Mouse (Mus musculus): Measurements from ENCODE around the gene Abr.
A peak's percentile ranks its signal among the peaks of the same experiment; 100 is the strongest.

The Abr gene

DNA sequence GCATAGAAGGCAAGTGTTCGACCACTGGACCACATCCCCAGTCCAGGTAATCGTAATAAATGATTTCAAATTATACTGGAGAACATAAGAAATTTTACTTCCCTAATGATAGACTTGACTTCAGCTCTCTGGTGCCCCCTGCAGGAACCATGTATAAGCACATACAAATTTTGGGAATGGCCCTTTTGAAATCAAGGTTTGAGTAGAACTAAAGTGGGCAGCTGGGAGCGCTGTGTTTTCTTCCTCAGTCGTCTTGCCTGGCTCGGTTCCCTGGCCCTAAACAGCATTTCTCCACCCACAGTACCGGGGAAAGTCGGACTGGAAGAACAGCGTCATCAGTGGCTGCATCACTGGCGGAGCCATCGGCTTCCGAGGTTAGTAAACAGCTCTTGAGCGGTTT is 211.3 kb downstream of the Abr start:
- peak; percentile 60 for DNase-seq (ENCODE audit: low read depth, low spot score)

DNA sequence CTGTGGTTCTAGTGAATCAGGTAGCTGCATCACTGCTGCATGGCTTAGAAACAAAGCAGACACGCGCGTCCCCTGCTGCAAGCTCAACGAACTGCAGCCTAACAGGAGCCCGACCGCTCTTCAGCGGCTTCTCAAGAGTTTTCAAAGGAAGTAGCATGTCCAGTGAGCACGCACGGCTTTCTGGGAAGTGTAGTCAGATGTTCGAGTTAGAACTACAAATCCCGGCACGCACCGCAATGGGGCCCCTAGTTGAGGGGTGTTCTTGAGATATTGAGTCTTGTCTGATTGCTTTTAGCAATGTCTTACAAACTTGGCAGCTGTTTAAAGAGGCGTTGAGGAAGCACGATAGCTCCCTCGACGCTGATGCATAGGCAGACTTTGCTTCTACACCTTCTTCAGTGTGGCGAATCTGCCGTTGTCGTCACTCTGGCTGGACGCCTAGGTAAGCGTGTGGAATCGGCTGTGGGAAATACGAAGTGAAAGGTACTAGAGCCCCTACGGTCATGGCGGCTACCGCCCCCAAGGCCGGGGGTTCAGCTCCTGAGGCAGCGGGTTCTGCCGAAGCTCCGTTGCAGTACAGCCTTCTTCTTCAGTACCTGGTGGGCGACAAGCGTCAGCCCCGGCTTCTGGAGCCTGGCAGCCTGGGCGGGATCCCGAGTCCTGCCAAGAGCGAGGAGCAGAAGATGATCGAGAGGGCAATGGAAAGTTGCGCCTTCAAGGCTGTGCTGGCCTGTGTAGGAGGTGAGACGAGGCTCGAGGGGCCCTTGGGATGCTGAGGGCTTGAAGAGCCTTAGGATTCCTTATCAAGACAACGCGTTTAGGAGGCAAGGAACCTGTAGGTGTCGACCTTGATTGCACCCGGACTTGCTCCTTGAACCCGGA is 215.2 kb downstream of the Abr start, which contains the start of gene Timm22:
Gene Timm22, plus strand, starts transcription at position 251 of the 882 bp plus-strand sequence.
- peak; percentile 98 for DNase-seq (ENCODE audit: low read depth, low spot score)

DNA sequence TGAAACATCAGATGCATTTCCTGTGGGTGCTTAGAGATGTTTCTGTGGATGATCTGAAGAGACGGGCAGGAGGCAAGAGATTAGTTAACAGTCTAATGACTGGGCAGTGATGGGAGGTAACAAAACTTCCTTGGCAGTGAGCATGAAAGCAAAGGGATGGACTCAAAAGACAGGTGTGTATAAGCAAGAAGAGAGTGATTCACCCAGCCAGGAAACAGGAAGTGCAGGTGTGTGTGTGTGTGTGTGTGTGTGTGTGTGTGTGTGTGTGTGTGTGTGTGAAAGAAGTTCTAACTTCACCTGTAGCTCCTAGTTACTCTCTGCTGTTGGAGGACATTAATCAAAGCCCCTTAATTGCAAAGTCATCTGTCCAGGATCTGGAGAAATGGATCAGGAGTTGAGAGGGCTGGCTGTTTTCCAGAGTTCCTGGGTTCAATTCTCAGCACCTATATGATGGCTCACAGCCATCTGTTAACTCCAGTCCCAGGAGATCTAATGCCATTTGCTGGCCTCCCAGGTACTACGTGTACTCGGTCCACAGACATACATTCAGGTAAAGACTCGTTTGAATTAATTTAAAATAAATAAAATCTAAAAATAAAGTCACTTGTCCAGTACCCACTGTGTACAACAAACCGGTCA is 216.4 kb downstream of the Abr start:
- DNase-seq (ENCODE audit: low read depth, low spot score), result no peak

DNA sequence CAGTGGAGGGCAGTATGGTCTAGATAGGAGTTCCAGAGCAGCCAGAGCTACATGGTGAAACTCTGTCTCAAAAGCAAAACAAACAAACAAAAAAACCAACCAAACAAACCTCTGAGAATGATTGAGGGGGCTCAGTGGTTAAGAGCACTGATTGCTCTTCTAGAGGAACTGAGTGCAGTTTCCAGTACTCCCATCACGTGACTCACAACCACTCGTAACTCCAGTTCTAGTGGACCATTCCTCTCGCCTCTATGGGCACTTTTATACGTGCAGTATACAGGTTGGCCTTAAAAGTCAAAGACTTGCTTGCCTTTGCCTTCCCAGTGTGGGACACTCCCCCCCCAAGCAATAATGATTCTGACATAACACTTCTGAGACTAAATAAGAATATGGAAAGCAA is 217.0 kb downstream of the Abr start:
- DNase-seq (ENCODE audit: low read depth, low spot score), result no peak

DNA sequence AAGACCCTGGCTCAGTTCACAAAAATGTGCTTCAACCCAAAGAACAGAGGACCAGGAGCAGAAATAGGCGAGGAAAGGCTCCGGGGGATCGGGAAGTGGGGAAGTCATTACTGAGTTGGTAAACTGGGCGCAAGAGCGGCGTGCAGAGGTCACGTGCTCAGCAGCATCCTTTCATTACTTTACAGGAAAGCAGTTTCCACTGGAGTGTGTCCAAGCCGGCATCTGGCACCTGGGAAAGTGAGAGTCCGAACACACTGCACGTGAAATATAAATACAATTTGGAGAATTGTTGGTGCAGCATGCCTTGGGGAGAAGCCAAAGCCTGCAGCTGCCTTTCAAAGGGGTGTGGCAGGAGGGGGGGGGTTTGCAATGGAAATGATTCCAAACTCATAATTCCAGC is 220.7 kb downstream of the Abr start:
- no peak for DNase-seq (ENCODE audit: low read depth, low spot score)

DNA sequence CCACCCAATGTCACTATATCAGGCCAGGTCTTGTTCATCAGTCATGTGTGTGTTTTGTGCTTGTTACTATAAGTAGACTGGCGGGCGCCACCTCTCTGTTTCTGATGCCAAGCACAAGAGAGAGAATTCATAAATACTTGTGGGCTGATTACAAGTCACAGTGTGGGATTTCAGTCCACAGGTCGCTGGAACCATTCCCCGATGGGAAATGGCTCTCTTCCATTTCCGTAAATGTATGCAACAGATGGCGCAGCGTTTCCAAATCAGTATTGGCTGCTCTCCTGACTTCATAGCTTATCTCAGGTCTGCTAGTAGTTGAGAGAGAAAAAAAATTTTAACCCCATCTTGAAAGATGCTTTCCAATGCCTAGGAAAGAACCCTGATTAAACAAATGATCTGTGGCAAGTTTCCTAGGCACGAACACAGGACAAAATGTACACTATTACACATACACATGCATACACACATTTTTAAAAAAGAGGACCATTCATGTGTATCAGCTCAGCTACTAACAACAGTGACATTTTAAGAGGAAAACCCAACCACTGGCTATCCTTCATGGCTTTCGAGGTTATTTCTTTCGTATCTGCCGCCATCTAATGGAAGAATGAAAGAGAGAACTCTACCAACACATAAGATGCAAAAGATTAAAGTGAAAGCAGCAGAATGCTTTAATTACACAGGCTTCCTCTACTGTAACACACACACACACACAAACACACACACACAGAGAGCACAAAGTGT is 222.4 kb downstream of the Abr start:
- no peak for DNase-seq (ENCODE audit: low read depth, low spot score)

DNA sequence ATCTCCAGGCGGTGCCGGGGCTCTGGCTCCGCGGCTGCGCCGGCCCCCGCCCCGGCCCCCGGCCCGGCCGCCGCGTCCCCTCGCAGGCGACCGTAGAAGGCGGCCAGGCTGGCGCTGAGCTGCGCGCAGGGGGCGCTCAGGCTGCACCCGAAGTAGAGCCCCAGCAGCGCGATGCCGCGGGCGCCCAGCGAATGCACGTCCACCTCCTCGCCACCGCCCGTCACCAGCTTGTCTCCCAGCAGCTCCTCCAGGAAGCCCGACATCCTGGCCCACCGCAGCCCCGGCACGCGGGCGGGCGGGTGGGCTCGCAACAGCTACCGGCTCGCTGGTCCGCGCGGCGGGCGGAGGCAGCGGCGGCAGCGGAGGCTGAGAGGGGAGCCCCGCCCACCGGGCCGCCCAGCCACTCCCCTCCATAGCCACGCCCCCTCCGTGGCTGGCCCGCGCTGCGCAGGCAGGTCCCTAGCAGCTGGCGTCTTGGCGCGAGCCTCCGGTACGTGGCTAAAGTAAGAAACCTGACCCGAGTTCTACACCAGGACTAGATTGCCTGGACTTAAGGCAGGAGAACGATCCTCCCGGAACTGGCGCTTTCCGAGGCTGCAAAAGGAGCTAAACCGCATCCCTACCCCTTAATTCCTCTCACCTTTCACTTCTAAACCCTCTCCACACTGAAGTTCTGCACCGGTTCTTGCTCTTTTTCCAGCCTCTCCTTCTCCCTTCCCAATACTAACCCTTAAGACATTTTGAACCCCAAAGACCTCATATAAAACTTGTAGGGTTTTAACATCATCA is 223.1 kb downstream of the Abr start, which contains the start of gene Nxn:
Gene Nxn, minus strand, starts transcription at position 343 of the 789 bp plus-strand sequence.
- DNase-seq (ENCODE audit: low read depth, low spot score), result peak; percentile 87

DNA sequence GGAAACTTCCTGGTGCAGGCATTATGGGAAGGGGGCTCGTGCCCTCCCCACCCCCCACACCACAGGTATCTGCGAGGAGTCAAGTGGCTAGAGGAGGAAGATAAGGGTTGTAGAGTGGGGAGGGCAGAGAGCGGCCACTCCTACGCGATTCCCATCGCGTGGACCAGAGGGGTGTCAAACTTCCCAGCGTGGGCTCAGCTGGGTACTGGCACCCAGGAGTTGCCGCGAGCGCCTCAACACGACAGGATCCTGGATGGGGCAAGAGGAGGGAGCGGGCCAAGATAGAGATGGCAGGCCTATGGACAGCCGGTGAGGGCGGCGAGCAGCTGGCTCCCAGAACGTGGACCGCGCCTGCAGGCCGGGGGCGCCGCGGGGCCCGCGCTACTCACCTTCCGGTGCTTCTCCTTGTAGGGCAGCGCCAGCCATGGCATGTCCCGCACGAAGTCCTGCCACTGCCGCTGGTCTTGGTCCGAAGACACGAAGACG is 223.8 kb downstream of the Abr start:
- DNase-seq (ENCODE audit: low read depth, low spot score), result no peak

DNA sequence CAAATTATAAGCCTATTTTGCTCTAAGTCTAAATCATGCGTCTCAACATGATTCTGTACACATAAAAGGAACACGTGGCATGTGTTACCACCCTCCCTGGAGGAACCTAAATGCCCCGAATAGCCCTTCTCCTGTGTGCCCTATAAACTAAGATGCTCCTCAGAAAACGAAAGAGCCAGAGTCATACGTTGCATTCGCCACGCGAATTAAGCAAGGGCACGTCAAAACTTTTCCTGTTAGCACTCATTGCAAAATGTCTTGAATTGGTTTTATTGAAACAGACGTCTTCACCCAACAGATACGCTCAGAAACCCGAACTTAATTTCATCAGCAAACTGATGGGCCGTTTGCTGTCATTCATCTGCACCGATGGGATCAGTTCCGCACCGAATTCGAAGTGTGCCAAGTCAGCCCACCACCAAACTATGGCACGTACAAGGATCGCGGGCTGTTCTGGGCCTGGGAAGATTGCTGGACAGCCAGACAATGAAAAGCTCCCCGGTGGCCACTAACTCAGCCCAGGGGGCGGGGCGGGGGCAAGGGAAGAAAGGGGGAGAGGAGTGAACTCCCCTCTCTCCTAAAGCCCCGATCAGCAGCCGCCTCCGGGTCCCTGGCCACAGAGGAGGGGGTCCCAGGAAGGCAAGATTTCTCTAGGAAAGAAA is 224.3 kb downstream of the Abr start:
- no peak for DNase-seq (ENCODE audit: low read depth, low spot score)

DNA sequence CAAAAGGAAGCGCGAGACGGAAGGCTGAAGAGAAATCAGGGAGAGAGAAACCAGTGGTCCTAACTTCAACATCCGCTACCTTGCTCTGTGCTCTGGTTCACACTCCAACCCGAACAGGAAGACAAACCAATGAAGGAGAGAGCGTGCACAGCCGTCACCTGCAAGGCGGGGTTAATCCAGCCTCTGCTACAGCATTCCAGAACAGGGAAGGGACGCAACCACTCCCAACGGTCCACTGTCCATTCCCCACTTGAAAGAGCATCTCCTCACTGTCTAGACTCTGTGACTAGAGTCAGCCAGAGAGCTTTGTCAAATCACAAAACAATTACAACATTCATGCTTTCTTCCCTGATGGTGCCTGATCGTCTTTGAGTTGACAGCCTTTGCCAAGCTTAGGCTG is 229.1 kb downstream of the Abr start:
- no peak for DNase-seq (ENCODE audit: low read depth, low spot score)

DNA sequence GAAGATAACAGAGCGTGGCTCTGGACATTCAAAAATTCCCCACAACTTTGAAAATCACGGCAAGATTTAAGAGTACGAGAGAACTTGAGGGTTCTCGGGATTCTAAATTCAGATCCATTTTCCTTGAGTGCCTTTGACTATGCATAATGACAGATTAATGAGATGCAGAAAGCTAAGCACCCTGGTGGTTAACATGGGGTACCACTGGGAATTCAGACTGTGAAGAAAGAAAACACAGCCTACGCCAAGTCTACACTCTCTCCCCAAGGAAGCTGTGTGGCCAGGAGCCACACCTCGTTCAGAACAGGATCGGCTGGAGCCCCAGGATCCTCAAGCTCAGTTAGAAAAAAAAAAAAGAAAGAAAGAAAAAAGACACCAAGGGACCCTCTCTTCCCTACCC is 229.6 kb downstream of the Abr start:
- no peak for DNase-seq (ENCODE audit: low read depth, low spot score)

DNA sequence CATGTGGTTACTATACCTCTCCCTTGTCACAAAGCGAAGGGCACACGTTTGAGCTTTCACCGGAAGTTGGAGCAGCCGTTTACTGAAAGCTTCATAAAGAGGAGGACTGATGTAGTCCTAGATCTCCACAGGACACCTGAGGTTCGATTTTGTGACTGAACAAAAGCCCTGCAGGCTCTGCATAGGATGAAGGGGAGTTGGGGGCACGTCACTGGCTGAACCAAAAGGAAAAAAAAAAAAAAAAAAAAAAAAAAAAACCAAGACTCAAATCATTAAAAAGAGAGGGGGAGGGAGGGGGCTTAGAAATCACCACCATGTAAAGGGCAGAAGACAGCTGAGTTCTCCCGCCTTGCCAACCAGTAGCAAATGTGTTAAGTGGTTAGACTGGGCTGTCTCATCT is 233.4 kb downstream of the Abr start:
- DNase-seq (ENCODE audit: low read depth, low spot score), result no peak

DNA sequence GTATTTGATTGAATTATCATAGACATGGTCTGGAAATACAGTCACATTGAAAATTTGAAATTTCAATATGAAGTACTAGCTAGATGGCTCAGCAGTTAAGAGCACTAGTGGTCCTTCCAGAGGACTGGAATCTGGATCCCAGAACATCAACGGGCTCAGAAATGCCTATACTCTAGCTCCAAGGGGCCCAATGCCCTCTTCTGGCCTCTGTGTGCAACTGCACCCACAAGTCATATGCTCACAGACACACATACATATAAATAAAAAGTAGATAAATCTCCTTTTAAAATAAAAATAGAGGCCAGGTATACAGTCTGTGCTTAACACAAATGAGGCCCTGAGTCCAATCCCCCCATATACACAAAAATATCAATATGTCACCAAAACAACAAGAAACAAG is 235.0 kb downstream of the Abr start:
- no peak for DNase-seq (ENCODE audit: low read depth, low spot score)

DNA sequence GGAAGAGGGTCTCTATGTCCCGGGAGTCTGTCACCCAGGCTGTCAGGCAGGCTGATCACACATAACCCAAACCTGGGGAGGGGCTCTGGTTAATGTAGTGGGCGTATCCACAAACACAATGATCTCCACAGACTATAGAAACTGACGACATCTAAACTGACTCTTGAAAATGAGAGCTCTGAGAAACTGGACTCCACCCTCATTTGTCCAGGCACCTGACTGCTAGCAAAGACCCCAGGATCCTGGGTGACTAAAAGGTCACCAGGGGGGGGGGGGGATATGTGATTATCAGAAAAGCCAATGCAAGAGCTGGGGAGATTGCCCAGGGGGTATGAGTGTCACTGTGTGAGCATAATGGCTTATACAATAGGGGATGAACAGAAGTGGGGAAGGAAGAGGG is 236.4 kb downstream of the Abr start:
- DNase-seq (ENCODE audit: low read depth, low spot score), result no peak

DNA sequence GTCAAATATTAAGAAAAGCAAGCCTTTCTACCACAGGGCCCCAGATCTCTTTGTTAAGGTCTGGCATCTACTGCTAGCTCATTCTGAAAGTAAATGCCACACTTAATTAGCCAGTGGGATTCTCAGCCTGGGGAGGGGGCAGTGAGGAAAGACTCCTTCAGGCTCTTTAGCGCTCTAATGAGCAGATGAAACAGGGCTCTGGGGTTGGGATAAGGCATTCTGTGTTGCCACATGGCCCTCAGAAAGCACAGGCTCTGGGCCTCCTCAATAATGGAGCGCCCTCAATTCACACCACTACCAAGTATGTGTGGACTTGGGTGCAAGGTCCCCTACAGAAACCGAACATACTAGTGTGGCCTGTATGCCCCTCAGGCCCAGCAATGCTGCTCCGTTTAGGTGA is 237.1 kb downstream of the Abr start:
- no peak for DNase-seq (ENCODE audit: low read depth, low spot score)

DNA sequence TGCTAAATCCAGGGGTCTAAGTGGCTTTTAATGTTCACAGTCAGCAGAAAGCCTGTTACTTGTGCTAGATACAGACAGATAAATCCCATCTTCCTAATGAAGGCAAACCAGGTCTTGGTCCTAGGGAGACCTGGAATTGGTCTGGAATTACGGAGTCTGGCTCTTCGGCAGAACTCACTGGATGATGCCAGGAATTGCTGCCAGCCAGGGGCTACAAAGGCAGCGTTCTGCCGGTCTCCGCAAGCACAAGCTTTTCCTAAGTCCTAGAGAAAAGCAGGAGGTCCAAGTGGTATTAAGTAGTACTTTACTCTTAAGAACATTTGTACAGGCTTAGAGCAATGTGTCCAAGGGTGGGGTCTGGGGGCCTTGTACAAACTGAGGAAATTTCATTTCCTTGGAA is 237.8 kb downstream of the Abr start:
- no peak for DNase-seq (ENCODE audit: low read depth, low spot score)

DNA sequence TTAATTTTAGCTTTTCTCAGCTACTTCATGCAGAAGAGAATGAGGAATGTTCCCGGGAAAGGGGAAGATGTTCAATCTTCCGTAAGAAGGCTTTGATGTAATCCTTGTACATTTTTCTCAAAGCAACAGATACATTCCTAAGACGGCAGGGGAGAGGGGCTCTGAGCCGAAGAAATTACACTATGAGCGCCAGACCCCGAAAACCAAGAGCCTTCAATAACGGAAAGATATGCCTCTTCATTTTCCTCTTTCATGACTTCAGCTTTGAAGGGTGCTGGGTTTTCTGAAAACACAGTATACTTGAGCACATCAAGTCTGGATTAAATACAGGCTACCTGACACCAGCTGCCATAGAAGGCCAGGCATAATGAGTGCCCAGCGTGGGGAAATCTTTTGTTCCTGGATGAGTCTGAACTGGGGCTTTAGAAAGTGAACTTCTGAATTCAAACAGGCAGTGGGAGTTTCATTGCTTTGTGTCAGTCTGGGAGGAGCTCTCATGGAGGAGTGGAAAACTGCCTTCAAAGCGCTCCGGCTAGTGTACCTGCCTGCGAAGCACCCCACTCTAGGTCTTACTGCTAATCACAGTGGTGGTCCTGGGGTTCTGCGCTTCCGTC is 239.3 kb downstream of the Abr start:
- DNase-seq (ENCODE audit: low read depth, low spot score), result no peak

DNA sequence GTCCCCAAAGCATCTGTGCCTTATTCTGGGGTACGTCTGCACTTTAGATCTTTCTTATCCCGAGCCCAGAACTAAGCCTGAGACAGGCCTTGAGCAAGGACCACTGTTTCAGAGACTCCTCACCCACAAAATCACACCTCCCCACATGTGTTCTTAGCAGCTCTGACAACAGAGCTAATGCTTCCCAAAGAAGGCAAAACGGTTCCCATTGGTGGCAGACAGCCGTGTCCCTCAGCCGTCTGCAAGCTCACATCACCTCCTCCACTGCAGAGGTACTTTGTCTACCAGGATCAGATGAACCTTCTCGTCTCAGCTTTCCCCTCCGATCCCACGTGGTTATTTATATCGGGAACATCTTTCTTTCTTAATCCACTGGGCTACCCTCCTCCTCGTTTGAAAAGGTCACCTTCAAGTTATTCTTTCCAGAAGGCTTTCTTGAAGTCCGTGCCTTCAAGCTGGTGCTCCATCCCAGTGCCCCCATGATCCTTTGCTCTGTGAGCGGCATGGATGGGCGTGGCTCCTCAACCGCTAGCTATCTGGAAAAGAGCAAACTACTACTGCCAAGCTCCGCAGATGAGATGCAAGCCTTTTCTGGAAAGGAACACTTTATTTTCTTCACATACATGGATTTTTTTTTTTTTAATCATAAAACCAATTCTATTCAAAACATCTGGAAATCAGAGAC is 240.8 kb downstream of the Abr start:
- no peak for DNase-seq (ENCODE audit: low read depth, low spot score)

DNA sequence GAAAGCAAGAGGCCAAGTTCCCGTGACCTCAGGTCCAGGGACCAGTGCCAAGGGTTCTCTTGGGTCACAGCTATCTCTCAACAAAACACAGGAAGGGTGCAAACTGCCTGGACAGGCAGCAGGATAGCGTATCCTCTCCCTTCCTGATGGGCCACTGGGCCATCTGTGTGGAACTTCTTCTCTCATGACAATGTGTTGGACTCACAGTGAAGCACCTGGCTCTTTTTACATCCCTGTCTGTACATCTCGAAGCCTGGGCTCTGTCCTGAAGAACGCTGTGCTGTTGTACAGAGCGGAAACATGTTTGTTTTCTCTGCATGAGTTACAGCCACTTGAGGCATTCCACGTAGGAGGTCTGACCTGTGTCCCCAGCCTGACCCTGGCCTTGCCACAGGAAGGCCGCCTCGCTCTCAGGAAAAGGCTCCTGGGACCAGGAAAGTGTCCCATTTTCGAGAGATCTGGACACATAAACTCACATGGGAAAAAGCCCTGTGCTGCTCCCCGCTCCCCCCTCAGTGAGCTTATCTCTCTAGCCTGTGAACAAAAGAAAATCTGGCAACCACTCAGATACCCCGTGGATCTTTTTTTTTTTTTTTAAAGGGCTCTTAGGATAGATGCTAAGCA is 242.1 kb downstream of the Abr start:
- DNase-seq (ENCODE audit: low read depth, low spot score), result no peak

All from WW6 (cell line).